Mouse (Mus musculus) neural tube, embryonic 14.5 days (tissue): Measurements from ENCODE around the gene Ppp2r5b. TPM values are rescaled to one million over a fixed set of nuclear protein-coding genes. Genes with fewer than 3 reads are reported as not detected.

Experiments used
- ATAC-seq: fragments of 200-750 bp; cut with Nextera tagmentation; 2 replicates; pipeline ENCODE4 v1.8.0; 2017; ENCODE audit warnings: low read depth, mild to moderate bottlenecking, moderate TSS enrichment, moderate library complexity
- H3K27ac ChIP-seq: fragments of 300-500 bp; sonication (generic); 2 replicates; pipeline ENCODE4 v1.5.1; 2014; ENCODE audit warnings: low read depth, mild to moderate bottlenecking, control low read depth, low read length, moderate library complexity, mixed read lengths
- H3K27me3 ChIP-seq: fragments of 300-500 bp; sonication (generic); 2 replicates; pipeline ENCODE4 v1.6.1; 2014; ENCODE audit warnings: low read length; ENCODE audit not compliant: control insufficient read depth, insufficient read depth
- H3K36me3 ChIP-seq: fragments of 300-500 bp; sonication (generic); 2 replicates; pipeline ENCODE4 v1.6.1; 2014; ENCODE audit warnings: low read length, mixed read lengths; ENCODE audit not compliant: control insufficient read depth, insufficient read depth
- H3K4me1 ChIP-seq: fragments of 300-500 bp; sonication (generic); 2 replicates; pipeline ENCODE4 v1.6.1; 2014; ENCODE audit warnings: low read length; ENCODE audit not compliant: control insufficient read depth, insufficient read depth
- H3K4me2 ChIP-seq: fragments of 300-500 bp; sonication (generic); 2 replicates; pipeline ENCODE4 v1.6.1; 2014; ENCODE audit warnings: mild to moderate bottlenecking, low read depth, low read length, control low read depth
- H3K4me3 ChIP-seq: fragments of 300-500 bp; sonication (generic); 2 replicates; pipeline ENCODE4 v1.5.1; 2014; ENCODE audit warnings: low read depth, low read length, control low read depth, mixed read lengths
- H3K9ac ChIP-seq: fragments of 300-500 bp; sonication (generic); replicated peaks from 2 replicates; pipeline ENCODE4 v1.6.1; 2014; ENCODE audit warnings: low read depth, mild to moderate bottlenecking, control low read depth, low read length, mixed read lengths
- H3K9me3 ChIP-seq: fragments of 300-500 bp; sonication (generic); 2 replicates; pipeline ENCODE4 v1.6.1; 2016; ENCODE audit warnings: low read length; ENCODE audit not compliant: control insufficient read depth
- WGBS: fragments of 180-500 bp; shearing (Covaris S2); extraction: QIAGEN DNeasy Blood & Tissue Kit; methylation state at CpG from one replicate; pipeline ENCODE4 v1.1.7; 2014; 5-methylcytosine and 5-hydroxymethylcytosine counted together
- microRNA counts: library from miRNA; unstranded; fragments of <30 nt; microRNA quantifications from one replicate; lab custom pipeline; 2016
- microRNA-seq: library from miRNA; unstranded; fragments of <30 nt; microRNA quantifications from one replicate; pipeline ENCODE4, GENCODE M21; 2016
- polyA plus RNA-seq: library from polyadenylated mRNA; unstranded; fragments of >200 nt; fragmentation: Nextera tagmentation; extraction: Ambion mirVana; gene quantifications from 2 replicates; pipeline ENCODE4 v1.2.1, GENCODE M21; 2014

The Ppp2r5b gene
- polyA plus RNA-seq, 1 experiment from 2014 or later = 154 TPM

- Histone ChIP-seq H3K27ac (no peak overlapping the region), H3K27me3 (no peaks in the 10 kb centered on the region), H3K9ac (no peak overlapping the region), H3K4me3 (no peak overlapping the region), H3K36me3 (no peaks in the 10 kb centered on the region), H3K9me3 (no peaks in the 10 kb centered on the region), H3K4me2 (no peak overlapping the region), H3K4me1 (no peaks in the 10 kb centered on the region)
- ATAC-seq = no peak
- 7% methylated on average over 3 of the region's 3 CpGs for WGBS
These were observed 53.1 kb downstream of the Ppp2r5b start for GRCm38 (mm10) chr19:6182534-6182933.

GRCm38 (mm10) chr19:6181629-6182028, 54.0 kb downstream of the Ppp2r5b start:
- Histone ChIP-seq H3K9ac (no peak overlapping the region), H3K27ac (no peak overlapping the region), H3K4me2 (no peak overlapping the region), H3K36me3 (no peaks in the 10 kb centered on the region), H3K4me1 (no peaks in the 10 kb centered on the region), H3K27me3 (no peaks in the 10 kb centered on the region), H3K4me3 (no peak overlapping the region), H3K9me3 (no peaks in the 10 kb centered on the region)
- no peak for ATAC-seq
- 36% methylated on average over 5 of the region's 5 CpGs for WGBS

GRCm38 (mm10) chr19:6178775-6179174, 56.9 kb downstream of the Ppp2r5b start:
- no peaks in the 10 kb centered on the region for H3K36me3 ChIP-seq
- H3K9ac ChIP-seq = no peak overlapping the region
- H3K4me3 ChIP-seq = no peak overlapping the region
- no peak overlapping the region for H3K4me2 ChIP-seq
- no peaks in the 10 kb centered on the region for H3K4me1 ChIP-seq
- H3K9me3 ChIP-seq = no peaks in the 10 kb centered on the region
- 95% methylated on average over 3 of the region's 6 CpGs for WGBS
- no peak for ATAC-seq
- no peak overlapping the region for H3K27ac ChIP-seq
- no peaks in the 10 kb centered on the region for H3K27me3 ChIP-seq

MicroRNAs encoded within 50 kb of the gene (microRNA counts, 519-probe panel; counts per million panel counts)
- microRNA mmu-miR-192 (lab: Ali Mortazavi, UCI) = not detected

Small RNA genes within 50 kb of the gene (microRNA-seq; reads per million reads assigned to microRNA genes)
- 87.3 reads per million, percentile 46 among the genes with 10 or more reads in this experiment for gene Mir192
- gene Mir194-2 = 87.1 reads per million, percentile 45 among the genes with 10 or more reads in this experiment

Other genes with a start within 250 kb of the Ppp2r5b start
- gene Slc22a20, start 249.7 kb downstream of the Ppp2r5b start, polyA plus RNA-seq = not detected in 2 replicates
- gene Capn1, start 220.0 kb downstream of the Ppp2r5b start, polyA plus RNA-seq = 3.4 and 7.0 TPM in 2 replicates
- gene Syvn1, start 189.3 kb downstream of the Ppp2r5b start, polyA plus RNA-seq = 29.3 and 35.3 TPM in 2 replicates
- gene Mrpl49, start 178.1 kb downstream of the Ppp2r5b start, polyA plus RNA-seq = 63.2 and 65.5 TPM in 2 replicates
- gene Fau, start 178.0 kb downstream of the Ppp2r5b start, polyA plus RNA-seq = 538 and 563 TPM in 2 replicates
- 34.3 and 34.8 TPM in 2 replicates for gene Znhit2, start 174.7 kb downstream of the Ppp2r5b start, polyA plus RNA-seq
- 53.4 and 63.7 TPM in 2 replicates for gene Tm7sf2, start 167.5 kb downstream of the Ppp2r5b start, polyA plus RNA-seq
- 72.9 and 73.2 TPM in 2 replicates for gene Vps51, start 158.6 kb downstream of the Ppp2r5b start, polyA plus RNA-seq
- 0.55 TPM in 1 of 2 replicates, not detected in the other for gene Tmem262, start 155.8 kb downstream of the Ppp2r5b start, polyA plus RNA-seq
- gene Gm28374, start 153.6 kb downstream of the Ppp2r5b start, polyA plus RNA-seq = 1.2 and 1.7 TPM in 2 replicates
- 74.0 and 85.6 TPM in 2 replicates for gene Zfpl1, start 150.9 kb downstream of the Ppp2r5b start, polyA plus RNA-seq
- 3.0 and 3.5 TPM in 2 replicates for gene Cdca5, start 150.9 kb downstream of the Ppp2r5b start, polyA plus RNA-seq
- gene AC131692.1, start 141.5 kb downstream of the Ppp2r5b start, polyA plus RNA-seq = not detected in 2 replicates
- 0.44 and 0.52 TPM in 2 replicates for gene Naaladl1, start 130.1 kb downstream of the Ppp2r5b start, polyA plus RNA-seq
- 52.1 and 53.1 TPM in 2 replicates for gene Sac3d1, start 117.2 kb downstream of the Ppp2r5b start, polyA plus RNA-seq
- 63.9 and 72.8 TPM in 2 replicates for gene Snx15, start 107.6 kb downstream of the Ppp2r5b start, polyA plus RNA-seq
- not detected in 2 replicates for gene Batf2, start 94.9 kb downstream of the Ppp2r5b start, polyA plus RNA-seq
- gene Arl2, start 94.3 kb downstream of the Ppp2r5b start, polyA plus RNA-seq = 114 and 123 TPM in 2 replicates
- 0.21 TPM in 1 of 2 replicates, not detected in the other for gene Majin, start 51.5 kb downstream of the Ppp2r5b start, polyA plus RNA-seq
- gene Gpha2, start 9.5 kb downstream of the Ppp2r5b start, polyA plus RNA-seq = not detected in 2 replicates
- gene Atg2a, start 5.8 kb upstream of the Ppp2r5b start, polyA plus RNA-seq = 16.0 and 16.1 TPM in 2 replicates
- 53.4 and 74.8 TPM in 2 replicates for gene Ehd1, start 40.9 kb upstream of the Ppp2r5b start, polyA plus RNA-seq
- 0.61 and 0.71 TPM in 2 replicates for gene Cdc42bpg, start 70.6 kb upstream of the Ppp2r5b start, polyA plus RNA-seq
- gene Men1, start 99.1 kb upstream of the Ppp2r5b start, polyA plus RNA-seq = 36.8 and 43.9 TPM in 2 replicates
- gene Map4k2, start 105.3 kb upstream of the Ppp2r5b start, polyA plus RNA-seq = 13.3 and 15.8 TPM in 2 replicates
- gene Sf1, start 127.8 kb upstream of the Ppp2r5b start, polyA plus RNA-seq = 91.7 and 112 TPM in 2 replicates
- 4.3 and 4.4 TPM in 2 replicates for gene Pygm, start 148.5 kb upstream of the Ppp2r5b start, polyA plus RNA-seq
- 81.6 and 130 TPM in 2 replicates for gene Rasgrp2, start 163.5 kb upstream of the Ppp2r5b start, polyA plus RNA-seq
- 46.3 and 66.5 TPM in 2 replicates for gene Nrxn2, start 182.9 kb upstream of the Ppp2r5b start, polyA plus RNA-seq